Mouse (Mus musculus) C2C12 (cell line): ENCODE results near the gene Gm21992. TPM values are rescaled to one million over a fixed set of nuclear protein-coding genes. Genes with fewer than 3 reads are reported as not detected.

Experiments used
- H3K27me3 ChIP-seq: one replicate; pipeline ENCODE4 v1.6.1; 2011; ENCODE audit not compliant: control insufficient read depth, insufficient read depth, insufficient read length
- H3K36me3 ChIP-seq: one replicate; pipeline ENCODE4 v1.6.1; 2011; ENCODE audit not compliant: control insufficient read depth, insufficient read depth
- H3K4me3 ChIP-seq: one replicate; pipeline ENCODE4 v1.5.1; 2011; ENCODE audit warnings: mild to moderate bottlenecking, control low read depth; ENCODE audit not compliant: poor library complexity, insufficient read depth, severe bottlenecking
- H3K79me2 ChIP-seq: one replicate; pipeline ENCODE4 v1.6.1; 2011; ENCODE audit not compliant: control insufficient read depth, insufficient read depth
- H3K79me3 ChIP-seq: one replicate; pipeline ENCODE4 v1.6.1; 2011; ENCODE audit warnings: low read depth, control low read depth
- H3ac ChIP-seq: one replicate; pipeline ENCODE3; 2011; ENCODE audit warnings: low read depth; ENCODE audit not compliant: control insufficient read depth, insufficient read length
- CEBPB ChIP-seq: IDR thresholded peaks from one replicate; pipeline ENCODE4 v1.6.1; 2011; ENCODE audit warnings: low read depth, mild to moderate bottlenecking, control low read depth, moderate library complexity
- CTCF ChIP-seq: IDR thresholded peaks from one replicate; pipeline ENCODE4 v1.5.1; 2011; ENCODE audit not compliant: control insufficient read depth, insufficient read depth, insufficient read length
- FOSL1 ChIP-seq: IDR thresholded peaks from one replicate; pipeline ENCODE4 v1.8.0; 2011; ENCODE audit warnings: mild to moderate bottlenecking, low read length; ENCODE audit not compliant: poor library complexity, insufficient read depth, severe bottlenecking
- MAX ChIP-seq: IDR thresholded peaks from one replicate; pipeline ENCODE4 v1.6.1; 2011; ENCODE audit warnings: mild to moderate bottlenecking, control low read depth
- MYOD1 ChIP-seq: IDR thresholded peaks from one replicate; pipeline ENCODE4 v1.6.1; 2011; ENCODE audit warnings: low read depth; ENCODE audit not compliant: control insufficient read depth, insufficient read length
- MYOG ChIP-seq: IDR thresholded peaks from one replicate; pipeline ENCODE4 v1.6.1; 2011; ENCODE audit not compliant: control insufficient read depth, insufficient read length; ENCODE audit errors: extremely low read depth
- USF1 ChIP-seq: IDR thresholded peaks from one replicate; pipeline ENCODE4 v1.6.1; 2011; ENCODE audit warnings: low read depth, mild to moderate bottlenecking, control low read depth, moderate library complexity
- polyA plus RNA-seq: library from polyadenylated mRNA; unstranded; fragments of >200 nt; fragmentation: generic; extraction: Trizol; gene quantifications from one replicate; pipeline ENCODE4 v1.2.1, GENCODE M21; 2012; ENCODE audit warnings: missing spikeins

The Gm21992 gene
- polyA plus RNA-seq, 1 experiment, result 14.3 TPM

DNA sequence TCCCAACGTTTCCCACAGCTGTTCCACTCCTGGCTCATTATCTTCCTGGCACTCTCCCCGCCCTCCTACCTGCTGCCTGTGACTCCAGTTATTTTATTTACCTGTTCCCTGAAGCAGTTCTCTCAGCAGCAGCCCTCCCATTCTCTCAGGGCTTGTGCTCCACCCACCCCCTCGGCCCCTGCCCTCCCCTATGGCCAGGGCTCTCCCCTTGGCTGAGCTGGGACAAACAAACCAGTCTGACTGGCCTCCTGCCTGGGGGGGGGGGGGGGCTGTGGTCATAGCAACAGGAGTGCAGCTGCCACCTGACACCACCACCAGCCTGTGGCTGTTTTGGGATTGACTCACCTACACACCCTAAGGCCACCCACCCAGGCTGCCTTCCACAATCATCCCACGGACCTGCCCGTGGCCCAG is 92.1 kb downstream of the Gm21992 start:
- Histone ChIP-seq H3K79me3 (no peaks in the 10 kb centered on the region), H3ac (no peak overlapping the region), H3K79me2 (no peaks in the 10 kb centered on the region), H3K4me3 (no peak overlapping the region), H3K27me3 (no peaks in the 10 kb centered on the region), H3K36me3 (no peaks in the 10 kb centered on the region)
- TF ChIP-seq CTCF (no peak), MAX (no peak), CEBPB (no peak), MYOG (no peak), USF1 (no peak), FOSL1 (no peak), MYOD1 (no peak)

DNA sequence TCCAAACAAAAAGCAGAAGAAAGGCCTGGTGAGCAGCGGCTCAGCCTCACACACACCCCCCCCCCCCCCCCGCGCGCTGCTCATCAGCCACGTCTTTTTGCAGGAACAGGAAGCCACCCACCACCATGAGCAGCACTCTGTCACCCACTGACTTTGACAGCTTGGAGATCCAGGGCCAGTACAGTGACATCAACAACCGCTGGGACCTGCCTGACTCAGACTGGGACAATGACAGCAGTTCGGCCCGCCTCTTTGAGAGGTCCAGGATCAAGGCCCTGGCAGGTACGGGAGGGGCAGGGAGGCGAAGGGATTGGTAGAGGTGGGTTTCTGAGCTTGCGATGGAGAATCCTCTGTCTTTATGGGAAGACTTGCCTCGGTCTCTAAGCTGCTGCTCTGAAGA is 92.7 kb downstream of the Gm21992 start:
- no peaks in the 10 kb centered on the region for H3K79me3 ChIP-seq
- TF ChIP-seq FOSL1, result no peak
- no peak for TF ChIP-seq MYOG
- no peak for TF ChIP-seq USF1
- no peak for TF ChIP-seq CEBPB
- TF ChIP-seq MAX, result no peak
- no peak for TF ChIP-seq CTCF
- TF ChIP-seq MYOD1, result no peak
- H3K36me3 ChIP-seq, result no peaks in the 10 kb centered on the region
- no peaks in the 10 kb centered on the region for H3K27me3 ChIP-seq
- no peaks in the 10 kb centered on the region for H3K79me2 ChIP-seq
- no peak overlapping the region for H3ac ChIP-seq
- no peak overlapping the region for H3K4me3 ChIP-seq

DNA sequence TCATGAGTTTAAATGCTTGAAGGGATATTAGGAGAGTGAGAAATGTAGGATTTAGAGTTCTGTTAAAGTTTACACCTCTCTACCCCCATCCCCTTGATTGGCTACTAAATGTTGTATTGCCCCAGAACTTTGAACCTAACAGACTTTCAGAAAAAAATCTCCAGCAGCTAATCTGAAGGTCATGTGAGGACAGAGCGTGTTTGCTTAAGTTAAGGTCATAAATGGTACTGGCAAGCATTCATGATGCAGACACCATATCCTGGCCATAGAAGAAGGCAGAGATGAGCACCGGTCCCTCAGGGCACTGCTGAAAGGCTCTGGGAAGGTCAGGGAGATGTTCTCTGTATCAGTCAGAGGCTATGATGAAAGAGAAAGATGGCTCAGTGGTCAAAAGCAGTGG is 94.1 kb downstream of the Gm21992 start:
- H3ac ChIP-seq, result no peak overlapping the region
- H3K36me3 ChIP-seq, result no peaks in the 10 kb centered on the region
- no peak overlapping the region for H3K4me3 ChIP-seq
- H3K79me3 ChIP-seq, result no peaks in the 10 kb centered on the region
- H3K79me2 ChIP-seq, result no peaks in the 10 kb centered on the region
- H3K27me3 ChIP-seq, result peaks cover 6% of the 10 kb centered on the region
- TF ChIP-seq USF1 (no peak), CEBPB (no peak), CTCF (no peak), FOSL1 (no peak), MYOD1 (no peak)

DNA sequence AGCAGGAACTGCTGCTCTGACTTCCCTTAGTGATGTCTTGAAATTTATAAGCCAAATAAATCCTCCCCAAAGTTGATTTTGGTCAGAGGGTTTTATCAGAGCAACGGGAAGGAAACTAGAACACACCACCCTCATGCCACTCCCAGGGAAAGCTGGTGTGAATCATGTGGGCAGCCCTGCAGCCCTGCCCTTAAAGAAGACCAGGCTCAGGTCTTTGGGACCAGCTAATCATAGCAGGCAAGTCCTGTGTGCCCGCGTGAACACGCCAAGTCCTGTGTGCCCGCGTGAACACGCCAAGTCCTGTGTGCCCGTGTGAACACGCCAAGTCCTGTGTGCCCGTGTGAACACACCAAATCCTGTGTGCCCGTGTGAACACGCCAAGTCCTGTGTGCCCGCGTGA is 94.7 kb downstream of the Gm21992 start:
- Histone ChIP-seq H3K79me2 (no peaks in the 10 kb centered on the region), H3K79me3 (no peaks in the 10 kb centered on the region), H3ac (no peak overlapping the region), H3K36me3 (no peaks in the 10 kb centered on the region), H3K4me3 (no peak overlapping the region), H3K27me3 (peaks cover 11% of the 10 kb centered on the region)
- TF ChIP-seq CEBPB, result no peak
- TF ChIP-seq USF1, result no peak
- no peak for TF ChIP-seq MAX
- TF ChIP-seq FOSL1, result no peak
- TF ChIP-seq CTCF, result no peak
- TF ChIP-seq MYOD1, result no peak
- TF ChIP-seq MYOG, result no peak

DNA sequence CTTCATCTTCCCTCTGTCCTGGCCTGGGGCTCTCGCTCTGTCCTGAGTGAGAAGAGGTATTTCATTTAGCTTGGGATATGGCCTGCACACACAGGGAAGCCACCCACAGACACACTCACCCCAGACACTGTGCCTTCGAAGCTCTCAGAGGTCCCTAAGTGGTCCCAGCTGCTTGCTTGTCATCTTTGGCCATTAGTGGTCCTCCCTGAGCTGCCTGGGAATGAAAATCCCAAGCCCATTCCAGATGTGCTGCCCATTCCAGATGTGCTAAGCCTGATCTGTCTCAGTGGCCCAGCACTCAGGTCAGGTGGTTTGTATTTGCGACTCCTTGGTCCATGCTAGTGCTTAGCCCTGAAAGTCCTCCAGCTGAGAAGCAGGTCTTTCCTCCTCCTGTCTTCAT is 97.5 kb downstream of the Gm21992 start:
- Histone ChIP-seq H3K27me3 (peaks cover 11% of the 10 kb centered on the region), H3K36me3 (no peaks in the 10 kb centered on the region)
- TF ChIP-seq USF1, result no peak

DNA sequence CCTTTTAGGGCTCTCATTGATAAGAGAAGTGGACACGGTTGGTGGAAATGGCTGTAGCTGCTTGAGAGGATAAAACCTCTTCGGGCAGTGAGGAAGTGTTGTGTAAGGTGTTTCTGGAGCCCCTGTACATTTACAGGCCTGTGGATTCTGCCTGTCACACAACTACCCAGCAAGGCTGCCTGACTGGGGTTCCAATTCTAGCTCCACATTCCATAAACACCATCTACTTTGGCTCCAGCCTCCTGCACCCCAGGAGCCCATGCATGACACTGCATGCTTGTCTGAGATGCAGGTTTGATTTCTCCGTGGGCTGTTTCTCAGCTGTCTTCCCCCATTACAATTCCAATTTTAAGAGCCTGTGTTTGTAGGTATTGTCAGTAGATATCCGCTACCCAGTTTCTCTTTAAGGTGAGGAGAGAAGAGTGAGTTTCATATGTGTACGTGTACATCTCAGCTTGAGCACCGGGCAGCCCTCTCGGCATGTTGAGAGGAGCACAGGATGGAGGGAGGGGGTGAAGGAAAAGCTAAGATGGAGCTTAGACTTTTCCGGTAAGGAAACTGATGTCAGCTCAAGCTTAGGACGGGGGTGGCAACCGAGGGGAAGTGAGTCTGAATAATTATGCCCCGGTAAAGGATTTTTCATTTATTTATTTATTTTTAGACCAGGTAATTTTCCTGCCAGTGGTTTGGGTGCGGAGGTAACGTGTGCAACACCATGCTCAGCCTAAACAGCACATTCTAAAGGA is 98.5 kb downstream of the Gm21992 start:
- Histone ChIP-seq H3K27me3 (peaks cover 11% of the 10 kb centered on the region), H3ac (no peak overlapping the region), H3K36me3 (no peaks in the 10 kb centered on the region), H3K4me3 (no peak overlapping the region), H3K79me3 (no peaks in the 10 kb centered on the region), H3K79me2 (no peaks in the 10 kb centered on the region)
- TF ChIP-seq FOSL1 (no peak), MYOD1 (no peak), MAX (no peak), CTCF (no peak), CEBPB (no peak), MYOG (no peak), USF1 (no peak)

More for the DNA sequence above, 97.5 kb downstream of the Gm21992 start:
- H3K4me3 ChIP-seq, result no peak overlapping the region
- no peaks in the 10 kb centered on the region for H3K79me3 ChIP-seq
- H3K79me2 ChIP-seq, result no peaks in the 10 kb centered on the region
- no peak overlapping the region for H3ac ChIP-seq
